Mouse (Mus musculus) embryonic facial prominence, embryonic 14.5 days (tissue): ENCODE measurements around the gene Mtor. TPM values are rescaled to one million over a fixed set of nuclear protein-coding genes. Genes with fewer than 3 reads are reported as not detected.
A peak's percentile ranks its signal among the peaks of the same experiment; 100 is the strongest.

Source experiments
- ATAC-seq: fragments of 200-750 bp; cut with Nextera tagmentation; 2 replicates; pipeline ENCODE4 v1.8.0; 2017; ENCODE audit warnings: low read depth, moderate number of reproducible peaks, moderate TSS enrichment
- DNase-seq: peaks from one replicate; pipeline ENCODE4 v3.0.0-alpha.2; 2015; ENCODE audit warnings: low spot score
- H3K27ac ChIP-seq: fragments of 300-500 bp; sonication (generic); replicated peaks from 2 replicates; pipeline ENCODE4 v1.5.1; 2014; ENCODE audit warnings: low read depth, mild to moderate bottlenecking, low read length, moderate library complexity
- H3K27me3 ChIP-seq: fragments of 300-500 bp; sonication (generic); replicated peaks from 2 replicates; pipeline ENCODE4 v1.6.1; 2014; ENCODE audit warnings: low read length; ENCODE audit not compliant: control insufficient read depth, insufficient read depth
- H3K36me3 ChIP-seq: fragments of 300-500 bp; sonication (generic); 2 replicates; pipeline ENCODE4 v1.6.1; 2014; ENCODE audit warnings: low read length, mixed read lengths; ENCODE audit not compliant: control insufficient read depth, insufficient read depth
- H3K4me1 ChIP-seq: fragments of 300-500 bp; sonication (generic); 2 replicates; pipeline ENCODE4 v1.6.1; 2014; ENCODE audit warnings: antibody characterized with exemption, low read length; ENCODE audit not compliant: control insufficient read depth, insufficient read depth
- H3K4me2 ChIP-seq: fragments of 300-500 bp; sonication (generic); 2 replicates; pipeline ENCODE4 v1.6.1; 2014; ENCODE audit warnings: low read depth, mild to moderate bottlenecking, low read length, moderate library complexity, mixed read lengths
- H3K4me3 ChIP-seq: fragments of 300-500 bp; sonication (generic); 2 replicates; pipeline ENCODE4 v1.5.1; 2014; ENCODE audit warnings: low read depth, mild to moderate bottlenecking, low read length
- H3K9ac ChIP-seq: fragments of 300-500 bp; sonication (generic); 2 replicates; pipeline ENCODE4 v1.6.1; 2014; ENCODE audit warnings: low read depth, mild to moderate bottlenecking, low read length, moderate library complexity, mixed read lengths
- H3K9me3 ChIP-seq: fragments of 300-500 bp; sonication (generic); 2 replicates; pipeline ENCODE4 v1.6.1; 2016; ENCODE audit warnings: low read length; ENCODE audit not compliant: control insufficient read depth
- WGBS: fragments of 180-500 bp; shearing (Covaris S2); extraction: QIAGEN DNeasy Blood & Tissue Kit; methylation state at CpG from one replicate; pipeline ENCODE4 v1.1.7; 2014; 5-methylcytosine and 5-hydroxymethylcytosine counted together
- polyA plus RNA-seq: library from polyadenylated mRNA; unstranded; fragments of >200 nt; fragmentation: Nextera tagmentation; extraction: Ambion mirVana; gene quantifications from 2 replicates; pipeline ENCODE4 v1.2.1, GENCODE M21; 2014

The Mtor gene
- polyA plus RNA-seq, 1 experiment from 2014 or later: 16.3 TPM

GRCm38 (mm10) chr4:148453707-148454106 is 5.3 kb downstream of the Mtor start:
- 91% methylated on average over 11 of the region's 11 CpGs for WGBS
- Histone ChIP-seq H3K9ac (no peak overlapping the region), H3K27me3 (no peaks in the 10 kb centered on the region), H3K4me1 (peaks cover 6% of the 10 kb centered on the region; the same call in 1 of the 2 replicates), H3K4me2 (no peak overlapping the region), H3K27ac (no peak overlapping the region), H3K36me3 (peaks cover 66% of the 10 kb centered on the region), H3K4me3 (no peak overlapping the region), H3K9me3 (no peaks in the 10 kb centered on the region)
- no peak for ATAC-seq
- DNase-seq: no peak

GRCm38 (mm10) chr4:148455477-148456025 is 7.1 kb downstream of the Mtor start:
- ATAC-seq (no peak), DNase-seq (no peak)
- Histone ChIP-seq H3K27ac (no peak overlapping the region), H3K9me3 (no peaks in the 10 kb centered on the region), H3K27me3 (no peaks in the 10 kb centered on the region), H3K4me3 (no peak overlapping the region), H3K4me1 (no peaks in the 10 kb centered on the region), H3K36me3 (peaks cover 81% of the 10 kb centered on the region), H3K9ac (no peak overlapping the region), H3K4me2 (no peak overlapping the region)
- WGBS: 88% methylated on average over 5 of the region's 5 CpGs

- DNase-seq (no peak), ATAC-seq (no peak)
- no peak overlapping the region for H3K4me3 ChIP-seq
- no peaks in the 10 kb centered on the region for H3K27me3 ChIP-seq
- H3K27ac ChIP-seq: no peak overlapping the region
- no peaks in the 10 kb centered on the region for H3K4me1 ChIP-seq
- 86% methylated on average over 12 of the region's 12 CpGs for WGBS
- H3K9me3 ChIP-seq: no peaks in the 10 kb centered on the region
- H3K9ac ChIP-seq: no peak overlapping the region
- H3K4me2 ChIP-seq: no peak overlapping the region
- peaks cover 94% of the 10 kb centered on the region for H3K36me3 ChIP-seq
These were observed 12.4 kb downstream of the Mtor start for GRCm38 (mm10) chr4:148460656-148461284.

- Histone ChIP-seq H3K4me1 (no peaks in the 10 kb centered on the region), H3K36me3 (peaks cover 93% of the 10 kb centered on the region), H3K27me3 (no peaks in the 10 kb centered on the region), H3K4me3 (no peak overlapping the region), H3K27ac (no peak overlapping the region), H3K9ac (no peak overlapping the region), H3K4me2 (no peak overlapping the region), H3K9me3 (no peaks in the 10 kb centered on the region)
- DNase-seq (no peak), ATAC-seq (no peak)
- WGBS: 83% methylated on average over 4 of the region's 4 CpGs
These were observed 13.4 kb downstream of the Mtor start for GRCm38 (mm10) chr4:148461772-148462171.

- no peak overlapping the region for H3K9ac ChIP-seq
- ATAC-seq (no peak), DNase-seq (no peak)
- no peaks in the 10 kb centered on the region for H3K4me1 ChIP-seq
- H3K4me2 ChIP-seq: no peak overlapping the region
- peaks cover 91% of the 10 kb centered on the region for H3K36me3 ChIP-seq
- H3K9me3 ChIP-seq: no peaks in the 10 kb centered on the region
- 97% methylated on average over 13 of the region's 13 CpGs for WGBS
- no peaks in the 10 kb centered on the region for H3K27me3 ChIP-seq
- no peak overlapping the region for H3K27ac ChIP-seq
- no peak overlapping the region for H3K4me3 ChIP-seq
These were observed 14.3 kb downstream of the Mtor start for GRCm38 (mm10) chr4:148462717-148463116.

- 0 out of 2 replicates have a peak, but pooled peaks have one; percentile 2 for ATAC-seq
- DNase-seq: peak; percentile 28
- Histone ChIP-seq H3K4me3 (no peak overlapping the region), H3K27me3 (no peaks in the 10 kb centered on the region), H3K27ac (no peak overlapping the region), H3K9ac (no peak overlapping the region), H3K4me1 (no peaks in the 10 kb centered on the region), H3K4me2 (no peak overlapping the region), H3K36me3 (peaks cover 91% of the 10 kb centered on the region), H3K9me3 (no peaks in the 10 kb centered on the region)
- 75% methylated on average over 14 of the region's 14 CpGs for WGBS
These were observed 15.0 kb downstream of the Mtor start for GRCm38 (mm10) chr4:148463208-148463960.

GRCm38 (mm10) chr4:148464301-148464700 is 15.9 kb downstream of the Mtor start:
- no peak overlapping the region for H3K4me2 ChIP-seq
- peaks cover 91% of the 10 kb centered on the region for H3K36me3 ChIP-seq
- no peaks in the 10 kb centered on the region for H3K27me3 ChIP-seq
- no peak overlapping the region for H3K9ac ChIP-seq
- no peaks in the 10 kb centered on the region for H3K4me1 ChIP-seq
- no peak for ATAC-seq
- H3K27ac ChIP-seq: no peak overlapping the region
- H3K4me3 ChIP-seq: no peak overlapping the region
- no peak for DNase-seq
- 96% methylated on average over 11 of the region's 12 CpGs for WGBS
- H3K9me3 ChIP-seq: no peaks in the 10 kb centered on the region

GRCm38 (mm10) chr4:148464869-148465268 is 16.5 kb downstream of the Mtor start:
- Histone ChIP-seq H3K9ac (no peak overlapping the region), H3K4me2 (no peak overlapping the region), H3K27ac (no peak overlapping the region), H3K4me3 (no peak overlapping the region), H3K36me3 (peaks cover 91% of the 10 kb centered on the region), H3K4me1 (no peaks in the 10 kb centered on the region), H3K27me3 (no peaks in the 10 kb centered on the region), H3K9me3 (no peaks in the 10 kb centered on the region)
- WGBS: 94% methylated on average over 12 of the region's 12 CpGs
- DNase-seq (no peak), ATAC-seq (no peak)
